Mouse (Mus musculus): Measurements from ENCODE around the gene Tbc1d9b. TPM values are rescaled to one million over a fixed set of nuclear protein-coding genes. Genes with fewer than 3 reads are reported as not detected.

Tbc1d9b gene
- total RNA-seq, 2 experiments from 2014 or later: 19.8 to 27.3 TPM

- DNase-seq: no peak
Observed at GRCm38 (mm10) chr11:50211322-50212059, 80.3 kb downstream of the Tbc1d9b start.

GRCm38 (mm10) chr11:50212060-50212739 lies 81.0 kb downstream of the Tbc1d9b start:
- DNase-seq: no peak

- peak; percentile 84 for DNase-seq
Observed at GRCm38 (mm10) chr11:50212848-50213758, 81.9 kb downstream of the Tbc1d9b start.

- DNase-seq: no peak
Observed at GRCm38 (mm10) chr11:50214631-50215030, 83.4 kb downstream of the Tbc1d9b start.

- no peak for DNase-seq
Observed at GRCm38 (mm10) chr11:50215633-50216032, 84.4 kb downstream of the Tbc1d9b start.

- DNase-seq: no peak
Observed at GRCm38 (mm10) chr11:50216724-50217366, 85.6 kb downstream of the Tbc1d9b start.

GRCm38 (mm10) chr11:50217811-50218210 lies 86.6 kb downstream of the Tbc1d9b start:
- DNase-seq: no peak

- no peak for DNase-seq
Observed at GRCm38 (mm10) chr11:50219833-50220232, 88.6 kb downstream of the Tbc1d9b start.

Other genes with a start within 250 kb of the Tbc1d9b start
- under 1 TPM; 0.43 to 0.48 TPM for gene Rasgef1c, start 229.6 kb upstream of the Tbc1d9b start, total RNA-seq (2021)
- gene Rnf130, start 106.0 kb upstream of the Tbc1d9b start, total RNA-seq (2021): 10 to 100 TPM; 34.8 to 43.4 TPM
- 1 to 10 TPM; 2.8 TPM for gene Mrnip, start 43.0 kb downstream of the Tbc1d9b start, total RNA-seq (2021)
- 100 to 1,000 TPM; 335 to 433 TPM for gene Sqstm1, start 79.4 kb downstream of the Tbc1d9b start, total RNA-seq (2021)
- gene Mgat4b, start 79.5 kb downstream of the Tbc1d9b start, total RNA-seq (2021): 10 to 100 TPM; 27.6 to 38.9 TPM
- gene Ltc4s, start 107.2 kb downstream of the Tbc1d9b start, total RNA-seq (2021): 1 to 10 TPM; 2.9 to 3.7 TPM
- gene Maml1, start 160.9 kb downstream of the Tbc1d9b start, total RNA-seq (2021): 1 to 10 TPM; 5.1 to 5.8 TPM
- gene Canx, start 194.3 kb downstream of the Tbc1d9b start, total RNA-seq (2021): 100 to 1,000 TPM in 1 of 2 experiments, 10 to 100 TPM in 1; 98.6 to 108 TPM
- gene Cby3, start 223.1 kb downstream of the Tbc1d9b start, total RNA-seq (2021): not detected
- 10 to 100 TPM; 79.5 to 83.6 TPM for gene Hnrnph1, start 245.6 kb downstream of the Tbc1d9b start, total RNA-seq (2021)

Measured in gastrocnemius, postnatal 25 days (tissue).